Mouse (Mus musculus): ENCODE measurements around the gene Prep. TPM values are rescaled to one million over a fixed set of nuclear protein-coding genes. Genes with fewer than 3 reads are reported as not detected.

Prep gene
- 6.6 and 7.0 TPM in 2 replicates for polyA plus RNA-seq (2012; rRNA removed)

- Histone ChIP-seq H3K36me3 (ENCODE audit: control insufficient read depth, insufficient read depth, low read length) (no peaks in the 10 kb centered on the region), H3K27ac (ENCODE audit: insufficient read depth, low read depth, low read length) (peak within 1 kb of the TSS; percentile 48), H3K27me3 (replicated peaks; ENCODE audit: control insufficient read depth, insufficient read depth, low read length) (no peaks in the 10 kb centered on the region), H3K4me1 (ENCODE audit: control insufficient read depth, insufficient read depth, low read length) (peaks cover 11% of the 10 kb centered on the region; the same call in 1 of the 2 replicates), H3K4me3 (ENCODE audit: insufficient read depth, low read depth, low read length) (peak within 1 kb of the TSS; percentile 97)
- peak; percentile 50 for TF ChIP-seq CTCF (conservative IDR thresholded peaks at IDR 0.05; ENCODE audit: insufficient read depth, insufficient read length, low read depth, low read length)
- peak; percentile 50 for TF ChIP-seq POLR2A (IDR thresholded peaks at IDR 0.05; ENCODE audit: low read depth, low read length)
- under 1% methylated on average over 57 of the region's 57 CpGs for WGBS
- peak; percentile 96 for DNase-seq
Measured at GRCm38 (mm10) chr10:45066931-45067308, at the start of gene Prep. TSS of gene Prep (plus strand) at chr10:45067203.

GRCm38 (mm10) chr10:45017352-45017751, 49.7 kb upstream of the Prep start:
- WGBS = 72% methylated on average over 13 of the region's 13 CpGs
- no peak overlapping the region for H3K4me3 ChIP-seq (ENCODE audit: insufficient read depth, low read depth, low read length)

GRCm38 (mm10) chr10:45017851-45018250, 49.2 kb upstream of the Prep start:
- Histone ChIP-seq H3K4me3 (ENCODE audit: insufficient read depth, low read depth, low read length) (peak overlapping the region; percentile 35), H3K4me1 (ENCODE audit: control insufficient read depth, insufficient read depth, low read length) (no peaks in the 10 kb centered on the region; the same call in 1 of the 2 replicates), H3K36me3 (ENCODE audit: control insufficient read depth, insufficient read depth, low read length) (no peaks in the 10 kb centered on the region), H3K27me3 (replicated peaks; ENCODE audit: control insufficient read depth, insufficient read depth, low read length) (no peaks in the 10 kb centered on the region), H3K27ac (ENCODE audit: insufficient read depth, low read depth, low read length) (no peak overlapping the region)
- WGBS = 45% methylated on average over 10 of the region's 10 CpGs
- TF ChIP-seq POLR2A (IDR thresholded peaks at IDR 0.05; ENCODE audit: low read depth, low read length) = no peak
- TF ChIP-seq CTCF (conservative IDR thresholded peaks at IDR 0.05; ENCODE audit: insufficient read depth, insufficient read length, low read depth, low read length) = no peak
- DNase-seq = peak; percentile 70

More at GRCm38 (mm10) chr10:45017352-45017751, 49.7 kb upstream of the Prep start:
- no peak for DNase-seq
- TF ChIP-seq POLR2A (IDR thresholded peaks at IDR 0.05; ENCODE audit: low read depth, low read length) (no peak), CTCF (conservative IDR thresholded peaks at IDR 0.05; ENCODE audit: insufficient read depth, insufficient read length, low read depth, low read length) (no peak)
- no peak overlapping the region for H3K27ac ChIP-seq (ENCODE audit: insufficient read depth, low read depth, low read length)
- no peaks in the 10 kb centered on the region; the same call in 1 of the 2 replicates for H3K4me1 ChIP-seq (ENCODE audit: control insufficient read depth, insufficient read depth, low read length)
- H3K27me3 ChIP-seq (replicated peaks; ENCODE audit: control insufficient read depth, insufficient read depth, low read length) = no peaks in the 10 kb centered on the region
- no peaks in the 10 kb centered on the region for H3K36me3 ChIP-seq (ENCODE audit: control insufficient read depth, insufficient read depth, low read length)

- TF ChIP-seq POLR2A (IDR thresholded peaks at IDR 0.05; ENCODE audit: low read depth, low read length) (no peak), CTCF (conservative IDR thresholded peaks at IDR 0.05; ENCODE audit: insufficient read depth, insufficient read length, low read depth, low read length) (no peak)
- Histone ChIP-seq H3K4me3 (ENCODE audit: insufficient read depth, low read depth, low read length) (no peak overlapping the region), H3K27ac (ENCODE audit: insufficient read depth, low read depth, low read length) (no peak overlapping the region), H3K27me3 (replicated peaks; ENCODE audit: control insufficient read depth, insufficient read depth, low read length) (no peaks in the 10 kb centered on the region), H3K4me1 (ENCODE audit: control insufficient read depth, insufficient read depth, low read length) (no peaks in the 10 kb centered on the region; the same call in 1 of the 2 replicates), H3K36me3 (ENCODE audit: control insufficient read depth, insufficient read depth, low read length) (no peaks in the 10 kb centered on the region)
- no peak for DNase-seq
- 52% methylated on average over 7 of the region's 7 CpGs for WGBS
Measured at GRCm38 (mm10) chr10:45019418-45019817, 47.6 kb upstream of the Prep start.

GRCm38 (mm10) chr10:45019849-45020248, 47.2 kb upstream of the Prep start:
- 89% methylated on average over 10 of the region's 10 CpGs for WGBS
- Histone ChIP-seq H3K4me1 (ENCODE audit: control insufficient read depth, insufficient read depth, low read length) (no peaks in the 10 kb centered on the region; the same call in 1 of the 2 replicates), H3K4me3 (ENCODE audit: insufficient read depth, low read depth, low read length) (no peak overlapping the region), H3K27me3 (replicated peaks; ENCODE audit: control insufficient read depth, insufficient read depth, low read length) (no peaks in the 10 kb centered on the region), H3K27ac (ENCODE audit: insufficient read depth, low read depth, low read length) (no peak overlapping the region), H3K36me3 (ENCODE audit: control insufficient read depth, insufficient read depth, low read length) (no peaks in the 10 kb centered on the region)
- TF ChIP-seq POLR2A (IDR thresholded peaks at IDR 0.05; ENCODE audit: low read depth, low read length) (no peak), CTCF (conservative IDR thresholded peaks at IDR 0.05; ENCODE audit: insufficient read depth, insufficient read length, low read depth, low read length) (no peak)
- no peak for DNase-seq

GRCm38 (mm10) chr10:45020291-45020690, 46.7 kb upstream of the Prep start:
- no peaks in the 10 kb centered on the region for H3K36me3 ChIP-seq (ENCODE audit: control insufficient read depth, insufficient read depth, low read length)
- no peak overlapping the region for H3K4me3 ChIP-seq (ENCODE audit: insufficient read depth, low read depth, low read length)
- no peak for DNase-seq
- no peaks in the 10 kb centered on the region; the same call in 1 of the 2 replicates for H3K4me1 ChIP-seq (ENCODE audit: control insufficient read depth, insufficient read depth, low read length)
- H3K27ac ChIP-seq (ENCODE audit: insufficient read depth, low read depth, low read length) = no peak overlapping the region
- 91% methylated on average over 10 of the region's 10 CpGs for WGBS
- TF ChIP-seq CTCF (conservative IDR thresholded peaks at IDR 0.05; ENCODE audit: insufficient read depth, insufficient read length, low read depth, low read length) (no peak), POLR2A (IDR thresholded peaks at IDR 0.05; ENCODE audit: low read depth, low read length) (no peak)
- H3K27me3 ChIP-seq (replicated peaks; ENCODE audit: control insufficient read depth, insufficient read depth, low read length) = no peaks in the 10 kb centered on the region

GRCm38 (mm10) chr10:45025184-45025583, 41.8 kb upstream of the Prep start:
- no peaks in the 10 kb centered on the region for H3K36me3 ChIP-seq (ENCODE audit: control insufficient read depth, insufficient read depth, low read length)
- no peak for TF ChIP-seq POLR2A (IDR thresholded peaks at IDR 0.05; ENCODE audit: low read depth, low read length)
- WGBS = 55% methylated on average over 4 of the region's 4 CpGs
- H3K27me3 ChIP-seq (replicated peaks; ENCODE audit: control insufficient read depth, insufficient read depth, low read length) = no peaks in the 10 kb centered on the region
- no peaks in the 10 kb centered on the region for H3K4me1 ChIP-seq (ENCODE audit: control insufficient read depth, insufficient read depth, low read length)
- no peak overlapping the region for H3K27ac ChIP-seq (ENCODE audit: insufficient read depth, low read depth, low read length)
- H3K4me3 ChIP-seq (ENCODE audit: insufficient read depth, low read depth, low read length) = no peak overlapping the region
- peak; percentile 7 for DNase-seq
